Mouse (Mus musculus): ENCODE measurements around the gene Ang2.

Ang2 gene

DNA sequence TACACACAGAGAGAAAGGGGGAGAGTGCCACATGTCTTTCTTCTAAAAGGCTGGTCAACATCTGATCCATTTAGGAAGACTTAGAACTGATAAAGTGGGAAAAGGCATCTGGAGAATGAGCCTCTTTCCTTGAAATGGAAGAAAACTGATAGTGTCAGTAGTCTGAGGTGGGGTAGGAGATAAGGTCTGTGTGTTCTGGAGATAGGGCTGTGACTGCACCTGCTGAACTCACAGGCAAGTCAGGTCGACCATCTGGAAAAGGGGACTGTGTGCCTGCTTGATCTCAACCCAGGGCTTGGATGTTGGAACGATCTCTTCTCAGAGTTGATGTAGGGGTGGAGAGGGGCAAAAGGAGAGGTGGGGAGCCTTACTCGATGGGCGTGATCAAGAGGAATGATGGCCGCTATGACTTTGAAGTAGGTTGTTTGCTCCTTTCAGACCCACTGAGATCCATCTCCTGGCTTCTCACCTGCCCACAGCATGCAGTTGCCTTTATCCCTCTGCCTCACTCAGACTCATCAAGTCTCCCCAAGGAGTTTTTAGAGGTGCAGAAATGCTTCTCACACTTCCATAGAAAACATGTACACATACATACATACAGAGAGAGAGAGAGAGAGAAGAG, 46.6 kb downstream of the Ang2 start:
- in situ Hi-C loops (cut with MboI, MseI) = no loop called here

- in situ Hi-C loops (cut with MboI, MseI) = no loop called here
Measured at GRCm38 (mm10) chr14:51150206-51150831, 48.6 kb downstream of the Ang2 start.

GRCm38 (mm10) chr14:51149164-51149563, 49.8 kb downstream of the Ang2 start:
- in situ Hi-C loops (cut with MboI, MseI) = no loop called here

DNA sequence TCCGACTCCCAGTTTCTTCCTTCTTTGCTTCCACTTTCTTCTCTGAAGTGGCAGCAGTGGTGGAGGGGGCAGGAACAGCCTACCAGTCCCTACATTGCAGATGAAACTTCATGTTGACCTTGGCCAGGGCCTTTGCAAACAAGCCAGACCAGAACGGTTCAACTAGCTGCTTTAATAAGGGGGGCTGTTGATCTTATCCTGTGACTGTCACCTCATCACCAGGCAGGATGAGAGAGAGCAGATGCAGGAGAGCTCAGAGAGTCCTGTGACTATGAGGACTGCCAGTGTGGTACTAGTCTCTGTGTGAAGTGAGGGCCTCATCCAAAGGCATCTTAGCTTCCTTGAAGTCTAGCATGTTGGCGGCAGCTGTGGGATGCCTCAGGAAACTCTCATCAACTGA, 50.9 kb downstream of the Ang2 start:
- in situ Hi-C loops (cut with MboI, MseI) = no loop called here

DNA sequence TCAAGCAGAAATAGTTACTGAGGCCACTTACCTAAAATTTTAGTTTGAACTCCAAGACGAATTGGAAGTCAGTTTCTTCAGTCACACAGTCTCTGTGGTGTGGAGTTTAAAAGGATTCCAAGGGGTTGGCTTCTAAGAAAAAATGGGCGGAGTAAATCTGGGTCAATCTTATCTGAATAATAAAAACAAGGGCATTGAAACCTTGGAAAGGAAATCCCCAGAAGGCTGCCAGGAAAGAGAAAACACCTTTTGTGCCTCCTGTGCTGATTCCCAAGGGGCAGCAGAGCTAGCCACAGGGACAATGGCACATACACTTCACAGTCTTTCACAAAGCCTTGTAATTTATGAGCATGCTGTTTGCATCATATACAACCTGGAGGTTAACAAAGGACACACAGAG, 52.3 kb downstream of the Ang2 start, which contains the start of gene Rnase1:
Rnase1 (minus strand) TSS at position 101 of the 400 bp plus-strand sequence.
- in situ Hi-C loops (cut with MboI, MseI) = no loop called here

GRCm38 (mm10) chr14:51145521-51145920, 53.4 kb downstream of the Ang2 start:
- in situ Hi-C loops (cut with MboI, MseI) = no loop called here

Data from T-helper 1 cell (primary cell).